Mouse (Mus musculus) kidney, embryonic 15.5 days (tissue): ENCODE measurements around the gene Phf1. TPM values are rescaled to one million over a fixed set of nuclear protein-coding genes. Genes with fewer than 3 reads are reported as not detected.

Experiments used
- ATAC-seq: fragments of 200-750 bp; cut with Nextera tagmentation; replicated peaks from 2 replicates; pipeline ENCODE4 v1.8.0; 2017; ENCODE audit warnings: moderate TSS enrichment; ENCODE audit not compliant: low FRiP score
- H3K27ac ChIP-seq: fragments of 300-500 bp; sonication (generic); 2 replicates; pipeline ENCODE4 v1.5.1; 2015; ENCODE audit warnings: mild to moderate bottlenecking, inconsistent platforms
- H3K27me3 ChIP-seq: fragments of 300-500 bp; sonication (generic); 2 replicates; pipeline ENCODE4 v1.6.1; 2015; ENCODE audit warnings: inconsistent platforms
- H3K36me3 ChIP-seq: fragments of 300-500 bp; sonication (generic); 2 replicates; pipeline ENCODE4 v1.6.1; 2015; ENCODE audit warnings: inconsistent platforms
- H3K4me1 ChIP-seq: fragments of 300-500 bp; sonication (generic); 2 replicates; pipeline ENCODE4 v1.6.1; 2015; ENCODE audit warnings: inconsistent platforms
- H3K4me2 ChIP-seq: fragments of 300-500 bp; sonication (generic); 2 replicates; pipeline ENCODE4 v1.6.1; 2015; ENCODE audit warnings: moderate library complexity, mild to moderate bottlenecking, inconsistent platforms
- H3K4me3 ChIP-seq: fragments of 300-500 bp; sonication (generic); replicated peaks from 2 replicates; pipeline ENCODE4 v1.5.1; 2015; ENCODE audit warnings: mild to moderate bottlenecking, inconsistent platforms
- H3K9ac ChIP-seq: fragments of 300-500 bp; sonication (generic); 2 replicates; pipeline ENCODE4 v1.6.1; 2015; ENCODE audit warnings: mild to moderate bottlenecking, inconsistent platforms
- H3K9me3 ChIP-seq: fragments of 300-500 bp; sonication (generic); replicated peaks from 2 replicates; pipeline ENCODE4 v1.6.1; 2016; ENCODE audit warnings: inconsistent platforms
- WGBS: fragments of 180-500 bp; shearing (Covaris S2); methylation state at CpG from one replicate; pipeline ENCODE4 v1.1.7; 2015; ENCODE audit warnings: mixed read lengths; 5-methylcytosine and 5-hydroxymethylcytosine counted together
- polyA plus RNA-seq: library from polyadenylated mRNA; unstranded; fragments of >200 nt; fragmentation: Nextera tagmentation; extraction: Ambion mirVana; gene quantifications from 2 replicates; pipeline ENCODE4 v1.2.1, GENCODE M21; 2015

The Phf1 gene
- polyA plus RNA-seq, 1 experiment from 2014 or later, result 8.7 TPM

- Histone ChIP-seq H3K4me2 (peak overlapping the region; percentile 65), H3K9ac (no peak overlapping the region), H3K27ac (peak overlapping the region; percentile 74), H3K36me3 (no peaks in the 10 kb centered on the region), H3K4me3 (peak overlapping the region; percentile 42), H3K9me3 (no peaks in the 10 kb centered on the region), H3K27me3 (no peaks in the 10 kb centered on the region), H3K4me1 (peaks cover 71% of the 10 kb centered on the region)
- ATAC-seq, result no peak
- WGBS, result 58% methylated on average over 12 of the region's 12 CpGs
Measured at GRCm38 (mm10) chr17:26947231-26948100, 14.6 kb downstream of the Phf1 start.

GRCm38 (mm10) chr17:26948316-26949050 lies 15.6 kb downstream of the Phf1 start:
- no peaks in the 10 kb centered on the region for H3K27me3 ChIP-seq
- 1% methylated on average over 39 of the region's 87 CpGs for WGBS
- peak overlapping the region; percentile 82 for H3K27ac ChIP-seq
- H3K9me3 ChIP-seq, result no peaks in the 10 kb centered on the region
- peak overlapping the region; percentile 72 for H3K9ac ChIP-seq
- peaks cover 4% of the 10 kb centered on the region; the same call in 1 of the 2 replicates for H3K36me3 ChIP-seq
- ATAC-seq, result no peak
- H3K4me2 ChIP-seq, result peak overlapping the region; percentile 99
- peaks cover 79% of the 10 kb centered on the region for H3K4me1 ChIP-seq
- peak overlapping the region; percentile 77 for H3K4me3 ChIP-seq

- peak overlapping the region; percentile 77 for H3K4me3 ChIP-seq
- peak overlapping the region; percentile 99 for H3K4me2 ChIP-seq
- H3K9ac ChIP-seq, result peak overlapping the region; percentile 72
- peaks cover 4% of the 10 kb centered on the region; the same call in 1 of the 2 replicates for H3K36me3 ChIP-seq
- 11% methylated on average over 9 of the region's 14 CpGs for WGBS
- peak overlapping the region; percentile 82 for H3K27ac ChIP-seq
- H3K4me1 ChIP-seq, result peaks cover 86% of the 10 kb centered on the region
- H3K9me3 ChIP-seq, result no peaks in the 10 kb centered on the region
- no peaks in the 10 kb centered on the region for H3K27me3 ChIP-seq
- ATAC-seq, result peak; percentile 8
Measured at GRCm38 (mm10) chr17:26949051-26949577, 16.3 kb downstream of the Phf1 start.

- Histone ChIP-seq H3K4me3 (0 out of 2 replicates have a peak overlapping the region, but pooled peaks have one; percentile 77), H3K9me3 (no peaks in the 10 kb centered on the region), H3K27me3 (no peaks in the 10 kb centered on the region), H3K27ac (peak overlapping the region; percentile 82), H3K4me1 (peaks cover 86% of the 10 kb centered on the region), H3K36me3 (peaks cover 7% of the 10 kb centered on the region), H3K9ac (no peak overlapping the region), H3K4me2 (peak overlapping the region; percentile 99; the same call in 1 of the 2 replicates)
- 42% methylated on average over 5 of the region's 5 CpGs for WGBS
- ATAC-seq, result no peak
Measured at GRCm38 (mm10) chr17:26949866-26950265, 17.0 kb downstream of the Phf1 start.

GRCm38 (mm10) chr17:26950560-26951288 lies 17.9 kb downstream of the Phf1 start:
- Histone ChIP-seq H3K27me3 (no peaks in the 10 kb centered on the region), H3K9me3 (no peaks in the 10 kb centered on the region), H3K36me3 (peaks cover 16% of the 10 kb centered on the region), H3K27ac (peak overlapping the region; percentile 70; the same call in 1 of the 2 replicates), H3K4me3 (peak overlapping the region; percentile 47), H3K4me2 (peak overlapping the region; percentile 68), H3K4me1 (peaks cover 81% of the 10 kb centered on the region), H3K9ac (no peak overlapping the region)
- WGBS, result 29% methylated on average over 7 of the region's 7 CpGs
- ATAC-seq, result no peak

- Histone ChIP-seq H3K9ac (peak overlapping the region; percentile 43; the same call in 1 of the 2 replicates), H3K36me3 (peaks cover 23% of the 10 kb centered on the region), H3K4me2 (peak overlapping the region; percentile 68), H3K4me1 (peaks cover 74% of the 10 kb centered on the region), H3K27ac (peak overlapping the region; percentile 70), H3K27me3 (no peaks in the 10 kb centered on the region), H3K9me3 (no peaks in the 10 kb centered on the region), H3K4me3 (peak overlapping the region; percentile 47)
- ATAC-seq, result peak; percentile 41
- 2% methylated on average over 11 of the region's 11 CpGs for WGBS
Measured at GRCm38 (mm10) chr17:26951406-26951805, 18.6 kb downstream of the Phf1 start.

- H3K27me3 ChIP-seq, result no peaks in the 10 kb centered on the region
- H3K9me3 ChIP-seq, result no peaks in the 10 kb centered on the region
- peak overlapping the region; percentile 43; the same call in 1 of the 2 replicates for H3K9ac ChIP-seq
- H3K27ac ChIP-seq, result peak overlapping the region; percentile 70; the same call in 1 of the 2 replicates
- peak overlapping the region; percentile 47 for H3K4me3 ChIP-seq
- 5% methylated on average over 23 of the region's 23 CpGs for WGBS
- H3K36me3 ChIP-seq, result peaks cover 31% of the 10 kb centered on the region
- H3K4me2 ChIP-seq, result peak overlapping the region; percentile 68
- peaks cover 66% of the 10 kb centered on the region for H3K4me1 ChIP-seq
- ATAC-seq, result 0 out of 2 replicates have a peak, but pooled peaks have one; percentile 10
Measured at GRCm38 (mm10) chr17:26951952-26952877, 19.4 kb downstream of the Phf1 start.

GRCm38 (mm10) chr17:26953201-26953600 lies 20.3 kb downstream of the Phf1 start:
- H3K27me3 ChIP-seq, result no peaks in the 10 kb centered on the region
- H3K36me3 ChIP-seq, result peaks cover 40% of the 10 kb centered on the region
- H3K9me3 ChIP-seq, result no peaks in the 10 kb centered on the region
- peak overlapping the region; percentile 68 for H3K4me2 ChIP-seq
- peaks cover 59% of the 10 kb centered on the region for H3K4me1 ChIP-seq
- WGBS, result 30% methylated on average over 6 of the region's 6 CpGs
- H3K4me3 ChIP-seq, result peak overlapping the region; percentile 47; the same call in 1 of the 2 replicates
- 0 out of 2 replicates have a peak overlapping the region, but pooled peaks have one; percentile 32 for H3K27ac ChIP-seq
- no peak for ATAC-seq
- H3K9ac ChIP-seq, result peak overlapping the region; percentile 43; the same call in 1 of the 2 replicates

- Histone ChIP-seq H3K4me3 (peak overlapping the region; percentile 10; the same call in 1 of the 2 replicates), H3K9me3 (no peaks in the 10 kb centered on the region), H3K9ac (no peak overlapping the region), H3K27me3 (no peaks in the 10 kb centered on the region), H3K4me2 (peak overlapping the region; percentile 68), H3K27ac (peak overlapping the region; percentile 51), H3K4me1 (peaks cover 55% of the 10 kb centered on the region), H3K36me3 (peaks cover 44% of the 10 kb centered on the region)
- 18% methylated on average over 16 of the region's 16 CpGs for WGBS
- ATAC-seq, result no peak
Measured at GRCm38 (mm10) chr17:26953726-26954125, 20.9 kb downstream of the Phf1 start.

- WGBS, result 82% methylated on average over 5 of the region's 5 CpGs
Measured at GRCm38 (mm10) chr17:26956309-26956708, 23.5 kb downstream of the Phf1 start.

More at GRCm38 (mm10) chr17:26956309-26956708, 23.5 kb downstream of the Phf1 start:
- H3K36me3 ChIP-seq, result peaks cover 64% of the 10 kb centered on the region
- no peak overlapping the region for H3K9ac ChIP-seq
- H3K4me3 ChIP-seq, result no peak overlapping the region
- no peak overlapping the region for H3K4me2 ChIP-seq
- ATAC-seq, result no peak
- no peaks in the 10 kb centered on the region for H3K27me3 ChIP-seq
- no peaks in the 10 kb centered on the region for H3K9me3 ChIP-seq
- H3K4me1 ChIP-seq, result peaks cover 29% of the 10 kb centered on the region
- no peak overlapping the region for H3K27ac ChIP-seq
